Mouse (Mus musculus) gonadal fat pad, adult 2 months (tissue): ENCODE measurements at regions not wholly inside any gene's neighbourhood (a gene's known extent, or its start where the extent isn't known, plus 50 kb on each side); places are given as distances from the start of the nearest gene placed in this dataset.
A peak's percentile ranks its signal among the peaks of the same experiment; 100 is the strongest.

Experiments used
- DNase-seq: peaks from one replicate; pipeline ENCODE4 v3.0.0-alpha.2; 2012; ENCODE audit warnings: low read depth

- no peak for DNase-seq
Observed at GRCm38 (mm10) chr14:62071140-62071539, 221.2 kb upstream of the Rnaseh2b start.

- DNase-seq = no peak
Observed at GRCm38 (mm10) chr14:62084047-62084446, 208.3 kb upstream of the Rnaseh2b start.

GRCm38 (mm10) chr14:62088174-62088573 lies 204.2 kb upstream of the Rnaseh2b start:
- DNase-seq = no peak

- DNase-seq = no peak
Observed at GRCm38 (mm10) chr14:62117532-62117931, 174.9 kb upstream of the Rnaseh2b start.

- DNase-seq = no peak
Observed at GRCm38 (mm10) chr14:62118542-62118953, 173.8 kb upstream of the Rnaseh2b start.

GRCm38 (mm10) chr14:62128918-62129317 lies 163.5 kb upstream of the Rnaseh2b start:
- no peak for DNase-seq

GRCm38 (mm10) chr14:62132353-62132816 lies 160.0 kb upstream of the Rnaseh2b start:
- no peak for DNase-seq

GRCm38 (mm10) chr14:62137981-62138380 lies 154.4 kb upstream of the Rnaseh2b start:
- no peak for DNase-seq

- DNase-seq = no peak
Observed at GRCm38 (mm10) chr14:62144385-62145030, 147.9 kb upstream of the Rnaseh2b start.

GRCm38 (mm10) chr14:62157038-62157716 lies 135.2 kb upstream of the Rnaseh2b start:
- DNase-seq = no peak

- DNase-seq = no peak
Observed at GRCm38 (mm10) chr14:62159690-62160089, 132.7 kb upstream of the Rnaseh2b start.

- peak; percentile 58 for DNase-seq
Observed at GRCm38 (mm10) chr14:62163120-62163796, 129.1 kb upstream of the Rnaseh2b start.

GRCm38 (mm10) chr14:62164918-62165317 lies 127.5 kb upstream of the Rnaseh2b start:
- no peak for DNase-seq

- no peak for DNase-seq
Observed at GRCm38 (mm10) chr14:62166006-62166405, 126.4 kb upstream of the Rnaseh2b start.

GRCm38 (mm10) chr14:62166596-62166995 lies 125.8 kb upstream of the Rnaseh2b start:
- no peak for DNase-seq

GRCm38 (mm10) chr14:62167090-62167489 lies 125.3 kb upstream of the Rnaseh2b start:
- DNase-seq = no peak

- no peak for DNase-seq
Observed at GRCm38 (mm10) chr14:62168711-62169110, 123.7 kb upstream of the Rnaseh2b start.

- DNase-seq = no peak
Observed at GRCm38 (mm10) chr14:62170385-62170784, 122.0 kb upstream of the Rnaseh2b start.

- no peak for DNase-seq
Observed at GRCm38 (mm10) chr14:62171256-62172047, 120.9 kb upstream of the Rnaseh2b start.

GRCm38 (mm10) chr14:62173835-62174530 lies 118.4 kb upstream of the Rnaseh2b start:
- no peak for DNase-seq

GRCm38 (mm10) chr14:62175384-62176048 lies 116.9 kb upstream of the Rnaseh2b start:
- no peak for DNase-seq
